Mouse (Mus musculus): Measurements from ENCODE around the gene Relch.

- TF ChIP-seq CTCF (IDR thresholded peaks at IDR 0.05; ENCODE audit: low read depth, low read length) (no peak), POLR2A (IDR thresholded peaks at IDR 0.05; ENCODE audit: extremely low read depth, insufficient read depth, low read length) (no peak)
Observed at GRCm38 (mm10) chr1:105742481-105742880, 78.8 kb downstream of the Relch start.
